Mouse (Mus musculus) embryonic stem cell, embryonic (primary cell): ENCODE measurements around the gene Tm7sf3.

Experiments
- CTCF ChIA-PET, 4 experiments: fragments of 300-600 bp in 2 of 4; fragments of 350-600 bp in 2 of 4; sonication (Branson Sonifier 250); formaldehyde crosslinking; loops; one replicate each; lab custom pipeline; 2022; ENCODE audit warnings: inconsistent platforms in 2 of 4; lab: Charles Lee
- POLR2A ChIA-PET, 4 experiments: fragments of 300-600 bp in 2 of 4; fragments of 350-600 bp in 2 of 4; sonication (Branson Sonifier 250); formaldehyde crosslinking; loops; one replicate each; lab custom pipeline; 2022; ENCODE audit warnings: antibody characterized with exemption in 4 of 4, inconsistent platforms in 1 of 4; lab: Charles Lee

The Tm7sf3 gene

DNA sequence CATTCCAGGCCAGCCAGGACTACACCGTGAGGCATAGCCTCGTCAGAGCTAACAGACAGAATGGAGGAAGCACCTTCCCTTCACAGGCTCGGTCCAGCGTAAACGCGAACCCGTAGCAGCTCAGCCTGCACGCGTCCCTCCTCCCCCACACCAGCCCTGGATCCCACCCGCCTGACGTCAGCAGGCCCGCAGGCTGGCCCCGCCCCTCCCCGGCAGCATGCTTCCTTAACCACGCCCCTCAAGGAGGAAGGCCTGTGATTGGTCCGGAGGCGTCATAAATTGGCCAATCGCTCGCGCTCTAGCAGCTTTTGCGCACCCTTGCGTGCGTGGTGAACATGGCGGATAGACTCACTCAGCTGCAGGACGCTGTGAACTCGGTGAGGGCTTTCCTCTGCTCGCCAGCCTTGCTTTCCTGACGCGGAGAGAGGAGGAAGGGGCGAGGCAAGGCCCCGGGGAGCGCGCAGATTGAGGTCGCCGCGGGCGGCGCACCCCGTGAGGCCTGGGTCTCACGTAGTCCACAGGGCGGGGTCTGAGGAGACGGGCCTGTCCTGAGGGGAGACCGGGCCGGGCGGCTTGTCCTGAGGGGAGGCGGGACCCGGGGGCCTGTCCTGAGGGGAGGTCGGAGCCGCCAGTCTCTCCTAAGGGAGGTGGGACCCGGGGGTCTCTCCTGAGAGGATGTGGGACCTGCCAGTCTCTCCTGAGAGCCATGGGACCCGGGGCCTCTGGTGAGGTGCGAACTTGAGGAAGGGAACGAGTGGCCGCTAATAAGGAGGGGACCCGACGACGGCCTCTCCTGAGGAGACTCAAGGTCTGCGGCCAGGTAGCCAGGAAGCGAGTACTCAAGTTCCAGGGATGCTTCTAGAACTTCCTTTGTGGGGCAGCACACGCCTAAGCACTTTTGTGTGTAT lies at the start of gene Tm7sf3, which contains the start of gene Med21:
Gene Tm7sf3 (minus strand): TSS at position 549 of the 908 bp plus-strand sequence.
Gene Med21 (plus strand): TSS at position 272 of the 908 bp plus-strand sequence.
- ChIA-PET CTCF (interaction anchor here in 3 of 4 experiments (0.6 to 1.0 kb wide), 5 partner anchors 9 to 1797 kb away, joined by 3 to 5 read pairs (median 3); no protein-coding TSS in a partner anchor), POLR2A (interaction anchor here (0.5 to 4.5 kb wide), 58 partner anchors 8 to 1567 kb away, joined by 3 to 89 read pairs (median 4); partner anchors contain the start of genes Ints13 (in 2 of the 4), Stk38l (in 2 of the 4), Arntl2 (in 1 of the 4) and Bcat1 (in 1 of the 4))

DNA sequence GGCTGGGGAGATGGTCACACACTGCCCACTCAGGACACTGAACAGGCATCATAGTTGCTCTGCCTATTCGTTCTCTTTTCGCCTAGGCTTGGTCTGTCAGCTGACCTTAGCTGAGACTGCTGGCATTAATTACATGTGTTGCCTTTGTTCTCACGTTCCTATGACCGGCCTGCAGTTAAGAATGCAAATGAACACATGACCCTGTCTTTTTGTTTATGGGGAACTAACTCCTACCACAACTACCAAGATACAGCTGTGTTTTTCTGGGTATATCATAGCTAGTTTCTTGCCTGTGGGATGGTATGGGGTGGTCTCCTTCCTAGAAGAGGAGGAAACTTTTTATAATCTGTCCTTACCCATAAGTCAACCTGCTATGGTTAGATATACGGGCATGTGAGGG lies 46.2 kb upstream of the Tm7sf3 start:
- CTCF ChIA-PET, result no interaction called here
- POLR2A ChIA-PET, result interaction anchor here in 3 of 4 experiments (0.6 to 1.2 kb wide), 5 partner anchors 42 to 833 kb away, joined by 3 to 4 read pairs (median 3); partner anchors contain the start of genes Med21 (in 2 of the 3) and Tm7sf3 (in 1 of the 3)

DNA sequence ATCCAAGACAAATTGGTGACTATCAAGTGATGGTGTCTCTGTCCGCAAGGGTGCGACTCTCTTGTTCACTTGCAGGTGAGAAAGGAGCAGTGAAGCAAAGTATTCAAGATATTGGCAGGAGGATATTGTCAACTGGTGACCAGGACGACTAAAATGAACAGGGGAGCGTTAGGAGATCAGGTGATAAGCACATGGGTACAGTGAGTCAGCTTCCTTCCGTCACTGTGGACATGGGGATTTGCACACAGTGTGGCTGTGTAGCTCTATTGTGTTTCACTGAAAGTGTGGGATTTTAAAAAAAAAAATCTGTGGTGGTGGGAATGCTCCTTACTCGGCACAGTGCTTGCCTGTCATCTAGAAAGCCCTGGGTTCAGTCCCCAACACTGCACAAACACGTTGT lies 45.4 kb upstream of the Tm7sf3 start:
- ChIA-PET POLR2A (interaction anchor here in 1 of 4 experiments (1.2 kb wide), 1 partner anchor 46 kb away, joined by 3 read pairs; the partner anchor contains the start of gene Med21), CTCF (interaction anchor here in 1 of 4 experiments (0.7 kb wide), 1 partner anchor 32 kb away, joined by 3 read pairs; no protein-coding TSS in a partner anchor)

- ChIA-PET POLR2A (interaction anchor here in 2 of 4 experiments (0.6 to 1.7 kb wide), 6 partner anchors 11 to 1788 kb away, joined by 3 to 4 read pairs (median 3); partner anchors contain the start of genes Med21 (in 1 of the 2) and Stk38l (in 1 of the 2)), CTCF (interaction anchor here in 2 of 4 experiments (0.6 to 1.5 kb wide), 8 partner anchors 8 to 1739 kb away, joined by 3 to 5 read pairs (median 3); no protein-coding TSS in a partner anchor)
These were observed 44.0 kb upstream of the Tm7sf3 start for GRCm38 (mm10) chr6:146686463-146687196.

DNA sequence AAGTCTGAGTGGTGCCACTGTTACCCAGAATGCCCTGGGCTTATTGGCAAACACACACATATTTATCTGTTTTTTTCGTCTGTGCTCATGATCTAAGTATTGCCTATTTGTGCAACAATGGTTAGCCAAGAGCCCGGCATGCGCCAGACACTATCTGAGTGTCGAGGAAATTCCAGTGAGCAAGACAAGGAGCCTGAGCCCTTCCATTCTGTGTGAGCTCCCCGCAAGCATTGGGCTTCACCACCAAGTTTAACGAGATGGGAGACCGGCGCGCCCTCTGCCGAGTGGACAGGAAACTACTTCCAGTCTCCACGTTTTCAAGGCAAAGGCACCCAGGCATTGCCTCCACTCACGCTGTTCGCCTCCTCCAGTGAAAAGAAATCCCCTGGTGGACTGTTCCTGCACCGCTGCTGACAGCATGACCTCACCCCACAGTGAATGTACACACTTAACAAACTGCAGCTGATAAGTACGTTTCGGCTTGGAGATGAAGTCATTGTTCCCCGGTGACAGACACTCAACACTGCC lies 43.2 kb upstream of the Tm7sf3 start:
- CTCF ChIA-PET, result interaction anchor here in 3 of 4 experiments (0.7 to 1.5 kb wide), 9 partner anchors 9 to 123 kb away, joined by 3 to 5 read pairs (median 3); partner anchors contain the start of gene Stk38l (in 1 of the 3)
- POLR2A ChIA-PET, result interaction anchor here in 2 of 4 experiments (0.6 to 1.7 kb wide), 7 partner anchors 12 to 1787 kb away, joined by 3 to 4 read pairs (median 3); partner anchors contain the start of genes Med21 (in 1 of the 2) and Stk38l (in 1 of the 2)

DNA sequence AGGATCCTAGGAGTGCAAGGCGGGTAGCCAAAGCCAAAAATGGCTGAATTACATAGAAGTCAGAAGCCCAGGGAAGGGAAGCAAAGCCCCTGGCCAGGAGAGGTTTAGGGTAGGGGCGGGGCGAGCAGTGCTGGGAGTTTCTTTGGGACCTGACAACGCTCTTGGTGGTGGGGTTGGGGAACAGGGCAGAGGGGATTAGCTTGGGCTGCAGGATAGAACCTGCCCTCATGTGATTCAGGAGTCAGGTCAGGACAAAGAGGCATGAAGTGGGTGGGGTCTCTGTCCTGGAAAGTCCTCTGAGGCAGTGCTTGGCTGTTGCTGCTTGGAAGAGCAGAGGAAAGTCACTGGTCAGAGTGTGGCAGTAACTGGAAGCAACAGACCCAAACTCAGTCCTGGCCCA lies 41.3 kb upstream of the Tm7sf3 start:
- POLR2A ChIA-PET, result interaction anchor here in 1 of 4 experiments (1.2 kb wide), 1 partner anchor 42 kb away, joined by 3 read pairs; the partner anchor contains the start of genes Med21 and Tm7sf3

GRCm38 (mm10) chr6:146678136-146679070 lies 35.8 kb upstream of the Tm7sf3 start:
- POLR2A ChIA-PET, result interaction anchor here in 1 of 4 experiments (1.1 kb wide), 1 partner anchor 46 kb away, joined by 3 read pairs; no protein-coding TSS in a partner anchor
- CTCF ChIA-PET, result no interaction called here

More for the DNA sequence above, 41.3 kb upstream of the Tm7sf3 start:
- CTCF ChIA-PET, result no interaction called here

DNA sequence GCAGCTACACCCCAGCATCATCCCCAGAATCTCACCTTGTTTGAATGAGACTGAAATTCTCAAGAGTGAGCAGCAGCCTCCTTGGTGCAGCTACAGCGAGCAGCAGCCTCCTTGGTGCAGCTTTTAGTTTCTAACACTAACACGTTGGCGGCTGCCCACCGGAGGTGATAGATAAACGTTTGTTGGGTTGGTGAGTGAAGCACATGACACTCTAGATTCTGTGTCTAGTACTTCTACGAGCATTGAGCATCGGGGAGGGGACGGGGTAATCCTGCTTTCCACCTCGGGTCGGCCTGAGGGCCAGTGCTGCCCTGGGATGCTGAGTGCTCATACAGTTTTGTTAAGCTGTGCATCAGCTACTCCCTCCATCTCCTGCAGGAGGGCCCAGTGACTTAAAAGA lies 34.3 kb upstream of the Tm7sf3 start:
- POLR2A ChIA-PET, result interaction anchor here in 2 of 4 experiments (0.6 to 1.4 kb wide), 4 partner anchors 9 to 930 kb away, joined by 3 to 4 read pairs (median 3); partner anchors contain the start of gene Ints13 (in 1 of the 2)
- CTCF ChIA-PET, result no interaction called here

DNA sequence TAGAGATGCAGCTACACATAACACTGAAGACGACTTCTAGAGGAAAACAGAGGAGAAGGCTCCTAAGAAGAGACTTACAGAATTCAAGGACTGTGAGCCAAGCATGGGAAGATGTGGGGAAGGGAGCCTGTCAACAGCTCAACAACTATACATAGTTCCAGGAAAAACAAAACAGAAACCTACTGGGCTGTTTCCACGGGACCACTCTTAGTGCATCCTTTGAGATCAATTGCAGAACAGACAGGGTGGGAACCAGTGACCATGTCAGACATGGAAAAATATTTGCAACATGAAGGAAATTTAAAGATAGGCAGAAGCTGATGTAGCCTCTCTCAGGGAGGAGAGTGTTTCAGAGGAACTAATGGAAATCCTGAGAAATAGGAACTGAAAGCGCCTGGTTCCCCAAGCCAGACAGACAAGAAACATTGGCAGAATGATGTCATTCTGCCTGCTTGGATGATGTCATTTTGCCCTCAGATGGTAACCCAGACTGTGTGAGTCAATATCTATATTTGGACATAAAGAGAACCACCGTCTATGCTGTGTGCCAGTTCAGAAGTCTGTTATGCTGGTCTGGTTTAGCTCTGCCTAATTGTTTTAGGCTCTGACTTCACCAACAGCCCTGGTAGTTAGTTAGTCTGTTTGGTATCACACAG lies 32.4 kb upstream of the Tm7sf3 start:
- CTCF ChIA-PET, result interaction anchor here in 1 of 4 experiments (0.6 kb wide), 1 partner anchor 31 kb away, joined by 3 read pairs; no protein-coding TSS in a partner anchor
- POLR2A ChIA-PET, result interaction anchor here in 3 of 4 experiments (0.6 to 1.2 kb wide), 6 partner anchors 11 to 106 kb away, joined by 3 to 4 read pairs (median 3); no protein-coding TSS in a partner anchor

- ChIA-PET POLR2A (interaction anchor here in 3 of 4 experiments (0.6 to 1.1 kb wide), 6 partner anchors 10 to 106 kb away, joined by 3 to 5 read pairs (median 3); partner anchors contain the start of genes Med21 (in 1 of the 3) and Tm7sf3 (in 1 of the 3)), CTCF (interaction anchor here in 2 of 4 experiments (0.6 to 1.0 kb wide), 2 partner anchors 13 to 32 kb away, joined by 3 read pairs; no protein-coding TSS in a partner anchor)
These were observed 31.8 kb upstream of the Tm7sf3 start for GRCm38 (mm10) chr6:146674420-146674819.

- ChIA-PET CTCF (interaction anchor here in 1 of 4 experiments (1.0 kb wide), 1 partner anchor 12 kb away, joined by 3 read pairs; no protein-coding TSS in a partner anchor), POLR2A (interaction anchor here in 2 of 4 experiments (0.6 to 0.7 kb wide), 2 partner anchors 31 to 64 kb away, joined by 3 to 5 read pairs; partner anchors contain the start of genes Med21 (in 1 of the 2) and Tm7sf3 (in 1 of the 2))
These were observed 31.1 kb upstream of the Tm7sf3 start for GRCm38 (mm10) chr6:146673696-146674095.

GRCm38 (mm10) chr6:146672106-146672505 lies 29.5 kb upstream of the Tm7sf3 start:
- CTCF ChIA-PET, result no interaction called here
- POLR2A ChIA-PET, result no interaction called here

GRCm38 (mm10) chr6:146670956-146671855 lies 28.6 kb upstream of the Tm7sf3 start:
- ChIA-PET POLR2A (no interaction called here), CTCF (no interaction called here)

GRCm38 (mm10) chr6:146668606-146669005 lies 26.0 kb upstream of the Tm7sf3 start:
- ChIA-PET POLR2A (interaction anchor here in 1 of 4 experiments (1.6 kb wide), 1 partner anchor 8 kb away, joined by 4 read pairs; no protein-coding TSS in a partner anchor), CTCF (interaction anchor here in 1 of 4 experiments (0.6 kb wide), 1 partner anchor 233 kb away, joined by 3 read pairs; no protein-coding TSS in a partner anchor)
